Comparison of ENCODE assay signal across 8 mouse cellular contexts in genomic region chr14:54687251-54687650, GRCm38 (mm10). TPM values are rescaled to one million over a fixed set of nuclear protein-coding genes. Genes with fewer than 3 reads are reported as not detected.
DNase-seq lines count a peak whose midpoint lies in the region; ATAC-seq and TF ChIP-seq lines count a peak whose summit lies in the region.

No protein-coding gene starts in this region.

- peak; percentile 34 for DNase-seq in lung, embryonic 14.5 days
- DNase-seq in lung, postnatal 14 days: no peak
- no peak for DNase-seq in limb, embryonic 10.5 days (ENCODE audit: low spot score)
- DNase-seq in spleen, postnatal 36 days (ENCODE audit: low spot score in 2 of 2): no peak
- DNase-seq in right cerebral cortex, postnatal 36 days (ENCODE audit: low spot score in 2 of 2): no peak

- peak overlapping the region; percentile 93 for H3K9ac ChIP-seq in lung, embryonic 14.5 days
- peak overlapping the region; percentile 71 for H3K9ac ChIP-seq in embryonic facial prominence, embryonic 12.5 days

- no peaks in the 10 kb centered on the region for H3K27me3 ChIP-seq in lung, embryonic 14.5 days (ENCODE audit: insufficient read depth, low read length)
- H3K27me3 ChIP-seq in embryonic facial prominence, embryonic 12.5 days: no peaks in the 10 kb centered on the region
- no peaks in the 10 kb centered on the region for H3K27me3 ChIP-seq in limb, embryonic 10.5 days (ENCODE audit: low read depth, poor library complexity, severe bottlenecking)

- H3K4me1 ChIP-seq in lung, embryonic 14.5 days (ENCODE audit: insufficient read depth): no peaks in the 10 kb centered on the region
- H3K4me1 ChIP-seq in embryonic facial prominence, embryonic 12.5 days: peaks cover 20% of the 10 kb centered on the region
- H3K4me1 ChIP-seq in limb, embryonic 10.5 days: peaks cover 19% of the 10 kb centered on the region
- H3K4me1 ChIP-seq in olfactory bulb, adult 2 months (ENCODE audit: control insufficient read depth, insufficient read depth, low read length): 0 out of 2 replicates have a peak, but pooled peaks cover 2% of the 10 kb centered on the region

- no peaks in the 10 kb centered on the region for H3K9me3 ChIP-seq in lung, embryonic 14.5 days (ENCODE audit: low read depth, low read length)
- H3K9me3 ChIP-seq in embryonic facial prominence, embryonic 12.5 days: no peaks in the 10 kb centered on the region
- H3K9me3 ChIP-seq in limb, embryonic 10.5 days (replicated peaks): no peaks in the 10 kb centered on the region

- H3K4me3 ChIP-seq in lung, embryonic 14.5 days (ENCODE audit: low read depth, low read length): peak overlapping the region; percentile 85
- H3K4me3 ChIP-seq in embryonic facial prominence, embryonic 12.5 days: peak overlapping the region; percentile 84
- H3K4me3 ChIP-seq in limb, embryonic 10.5 days: peak overlapping the region; percentile 86
- H3K4me3 ChIP-seq in olfactory bulb, adult 2 months (ENCODE audit: insufficient read depth, low read depth, low read length): peak overlapping the region; percentile 58

- 3% methylated on average over 8 of the region's 8 CpGs for WGBS in lung, embryonic 14.5 days
- 7% methylated on average over 8 of the region's 8 CpGs for WGBS in embryonic facial prominence, embryonic 12.5 days
- 6% methylated on average over 8 of the region's 8 CpGs for WGBS in limb, embryonic 10.5 days
- WGBS in olfactory bulb, adult 2 months: 1% methylated on average over 8 of the region's 8 CpGs

- no peak for ATAC-seq in lung, embryonic 14.5 days (ENCODE audit: insufficient read depth)
- no peak for ATAC-seq in embryonic facial prominence, embryonic 12.5 days (ENCODE audit: insufficient number of reproducible peaks, insufficient read depth, low FRiP score, low TSS enrichment)
- no peak for ATAC-seq in cerebellum, adult (ENCODE audit: insufficient number of reproducible peaks, low FRiP score, low TSS enrichment)

- no peak for TF ChIP-seq CTCF in lung, embryonic 14.5 days (IDR thresholded peaks at IDR 0.05; ENCODE audit: low read depth)
- TF ChIP-seq CTCF in olfactory bulb, adult 2 months (IDR thresholded peaks at IDR 0.05; ENCODE audit: insufficient read depth, low read depth, low read length): no peak

- TF ChIP-seq POLR2A in olfactory bulb, adult 2 months (IDR thresholded peaks at IDR 0.05; ENCODE audit: insufficient read depth, low read depth, low read length): no peak

- peak overlapping the region; percentile 51; the same call in 1 of the 2 replicates for H3K27ac ChIP-seq in lung, embryonic 14.5 days (ENCODE audit: low read depth)
- peak overlapping the region; percentile 96 for H3K27ac ChIP-seq in embryonic facial prominence, embryonic 12.5 days
- H3K27ac ChIP-seq in limb, embryonic 10.5 days: peak overlapping the region; percentile 98
- 0 out of 2 replicates have a peak overlapping the region, but pooled peaks have one; percentile 42 for H3K27ac ChIP-seq in olfactory bulb, adult 2 months (ENCODE audit: insufficient read depth, low read depth, low read length)

- H3K36me3 ChIP-seq in lung, embryonic 14.5 days (ENCODE audit: insufficient read depth): peaks cover 41% of the 10 kb centered on the region
- peaks cover 29% of the 10 kb centered on the region for H3K36me3 ChIP-seq in embryonic facial prominence, embryonic 12.5 days
- H3K36me3 ChIP-seq in limb, embryonic 10.5 days: peaks cover 55% of the 10 kb centered on the region

- H3K4me2 ChIP-seq in lung, embryonic 14.5 days: peak overlapping the region; percentile 78
- peak overlapping the region; percentile 63 for H3K4me2 ChIP-seq in embryonic facial prominence, embryonic 12.5 days (replicated peaks)

RNA-seq across cellular contexts. Expression of gene Acin1, which starts 0.5 kb away (rescaled TPM):
- polyA plus RNA-seq in lung, embryonic 14.5 days (2014; fragmentation: Nextera tagmentation; extraction: Ambion mirVana): 120 and 122 TPM in 2 replicates
- 150 and 157 TPM in 2 replicates for polyA plus RNA-seq in embryonic facial prominence, embryonic 12.5 days (2016; fragmentation: Nextera tagmentation; extraction: Ambion mirVana)
- 142 and 144 TPM in 2 replicates for polyA plus RNA-seq in limb, embryonic 10.5 days (2016; fragmentation: Nextera tagmentation; extraction: Ambion mirVana)
- 835 TPM in 1 of 2 replicates, not detected in the other for polyA plus RNA-seq in olfactory bulb, adult 2 months (2012; ENCODE audit: insufficient read depth, insufficient read length, low replicate concordance, missing spikeins)

RNA-seq across cellular contexts. Expression of gene 1700123O20Rik, which starts 1.2 kb away (rescaled TPM):
- 77.4 and 83.2 TPM in 2 replicates for polyA plus RNA-seq in lung, embryonic 14.5 days (2014; fragmentation: Nextera tagmentation; extraction: Ambion mirVana)
- polyA plus RNA-seq in embryonic facial prominence, embryonic 12.5 days (2016; fragmentation: Nextera tagmentation; extraction: Ambion mirVana): 94.4 and 106 TPM in 2 replicates
- 112 and 116 TPM in 2 replicates for polyA plus RNA-seq in limb, embryonic 10.5 days (2016; fragmentation: Nextera tagmentation; extraction: Ambion mirVana)
- polyA plus RNA-seq in olfactory bulb, adult 2 months (2012; ENCODE audit: insufficient read depth, insufficient read length, low replicate concordance, missing spikeins): not detected in 2 replicates

RNA-seq across cellular contexts. Expression of gene Gm29776, which starts 11.4 kb away (rescaled TPM):
- polyA plus RNA-seq in lung, embryonic 14.5 days (2014; fragmentation: Nextera tagmentation; extraction: Ambion mirVana): 0.12 and 0.15 TPM in 2 replicates
- polyA plus RNA-seq in embryonic facial prominence, embryonic 12.5 days (2016; fragmentation: Nextera tagmentation; extraction: Ambion mirVana): 0.09 and 0.19 TPM in 2 replicates
- polyA plus RNA-seq in limb, embryonic 10.5 days (2016; fragmentation: Nextera tagmentation; extraction: Ambion mirVana): 0.10 and 0.16 TPM in 2 replicates
- polyA plus RNA-seq in olfactory bulb, adult 2 months (2012; ENCODE audit: insufficient read depth, insufficient read length, low replicate concordance, missing spikeins): not detected in 2 replicates

RNA-seq across cellular contexts. Expression of gene Cebpe, which starts 24.7 kb away (rescaled TPM):
- not detected in 2 replicates for polyA plus RNA-seq in lung, embryonic 14.5 days (2014; fragmentation: Nextera tagmentation; extraction: Ambion mirVana)
- polyA plus RNA-seq in embryonic facial prominence, embryonic 12.5 days (2016; fragmentation: Nextera tagmentation; extraction: Ambion mirVana): 0.42 TPM in 1 of 2 replicates, not detected in the other
- polyA plus RNA-seq in limb, embryonic 10.5 days (2016; fragmentation: Nextera tagmentation; extraction: Ambion mirVana): not detected in 2 replicates
- not detected in 2 replicates for polyA plus RNA-seq in olfactory bulb, adult 2 months (2012; ENCODE audit: insufficient read depth, insufficient read length, low replicate concordance, missing spikeins)

RNA-seq across cellular contexts. Expression of gene Cdh24, which starts 46.1 kb away (rescaled TPM):
- polyA plus RNA-seq in lung, embryonic 14.5 days (2014; fragmentation: Nextera tagmentation; extraction: Ambion mirVana): 5.2 and 5.4 TPM in 2 replicates
- polyA plus RNA-seq in embryonic facial prominence, embryonic 12.5 days (2016; fragmentation: Nextera tagmentation; extraction: Ambion mirVana): 10.8 and 11.9 TPM in 2 replicates
- 7.1 and 8.1 TPM in 2 replicates for polyA plus RNA-seq in limb, embryonic 10.5 days (2016; fragmentation: Nextera tagmentation; extraction: Ambion mirVana)
- polyA plus RNA-seq in olfactory bulb, adult 2 months (2012; ENCODE audit: insufficient read depth, insufficient read length, low replicate concordance, missing spikeins): not detected in 2 replicates

Comparison
In these comparisons a context has a peak if more than half of its experiments do, and no peak if none do; other contexts are left out.
1. H3K27ac ChIP-seq: peak in every context shown above with its lines; median percentile 98 in limb, embryonic 10.5 days; 96 in embryonic facial prominence, embryonic 12.5 days; 51 in lung, embryonic 14.5 days; 42 in olfactory bulb, adult 2 months.
2. RNA of gene 1700123O20Rik, which starts 1.2 kb away (polyA plus RNA-seq): 112 to 116 TPM in limb, embryonic 10.5 days, 94.4 to 106 TPM in embryonic facial prominence, embryonic 12.5 days and 77.4 to 83.2 TPM in lung, embryonic 14.5 days; not detected in olfactory bulb, adult 2 months; every median in the first group is over 10 times any median in the second.
3. Peak in every context shown above with its lines, with median percentiles within 50 percentile points of each other: H3K4me3 ChIP-seq.